Mouse (Mus musculus) urinary bladder, postnatal 10 days (tissue): Measurements from ENCODE around the gene Fars2.

Experiments used
- DNase-seq: peaks from one replicate; pipeline ENCODE4 v3.0.0; 2022; ENCODE audit warnings: low spot score

Fars2 gene

DNA sequence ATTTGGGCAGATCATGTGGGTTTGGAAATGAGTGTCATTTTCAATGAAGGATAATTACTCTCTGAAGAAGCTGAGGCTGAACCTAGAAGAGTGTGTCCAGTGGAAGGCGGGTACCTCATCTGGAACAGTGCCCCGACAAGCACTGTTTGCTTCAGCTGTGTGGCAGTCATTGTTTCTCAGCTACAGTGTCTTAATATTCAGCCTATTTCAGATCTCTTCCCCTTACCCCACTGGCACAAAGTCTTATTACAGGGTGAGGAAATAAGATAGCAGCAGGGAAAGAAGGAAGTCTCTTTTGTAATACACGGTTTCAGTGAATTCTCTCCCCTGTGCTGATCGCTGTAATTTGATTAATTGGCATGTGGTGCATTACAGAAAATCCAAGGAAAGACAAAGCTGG is 101.1 kb downstream of the Fars2 start:
- DNase-seq = no peak

DNA sequence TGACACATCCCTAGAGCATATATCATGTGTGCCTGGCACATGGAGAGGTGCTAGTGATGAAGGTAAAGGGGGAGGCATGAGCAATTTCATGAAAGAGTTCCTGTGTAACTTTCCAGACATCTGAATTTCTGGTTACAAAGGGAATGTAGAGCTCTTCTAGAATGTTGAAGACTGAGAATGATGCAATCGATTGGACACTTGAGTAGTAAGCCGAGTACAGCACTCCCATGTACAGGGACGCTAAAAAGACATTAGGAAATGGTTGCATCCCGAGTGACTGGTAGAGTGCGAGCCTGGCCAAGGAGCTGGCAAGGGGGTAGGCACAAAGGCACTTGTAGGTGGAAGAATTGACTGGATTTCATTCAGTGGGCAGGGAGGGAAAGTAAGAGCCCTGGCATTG is 102.3 kb downstream of the Fars2 start:
- DNase-seq = no peak

DNA sequence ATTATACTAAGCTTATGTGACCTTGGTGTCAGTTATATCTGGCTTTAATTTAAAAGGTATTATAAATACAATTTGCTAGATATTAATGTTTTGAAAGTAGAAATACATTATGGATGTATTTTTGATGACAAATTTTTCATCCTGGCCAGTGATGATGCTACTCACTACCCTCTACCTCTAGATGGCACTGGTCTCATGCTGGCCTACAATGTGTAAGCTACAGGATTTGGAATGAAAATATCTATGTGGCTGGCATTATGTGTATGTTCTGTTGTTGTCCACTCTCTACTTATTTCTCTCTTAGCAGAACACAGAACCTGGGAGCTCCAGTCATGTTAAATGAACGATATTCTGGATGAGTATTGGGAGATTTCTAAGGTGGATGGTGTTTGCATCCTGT is 104.7 kb downstream of the Fars2 start:
- DNase-seq = no peak

DNA sequence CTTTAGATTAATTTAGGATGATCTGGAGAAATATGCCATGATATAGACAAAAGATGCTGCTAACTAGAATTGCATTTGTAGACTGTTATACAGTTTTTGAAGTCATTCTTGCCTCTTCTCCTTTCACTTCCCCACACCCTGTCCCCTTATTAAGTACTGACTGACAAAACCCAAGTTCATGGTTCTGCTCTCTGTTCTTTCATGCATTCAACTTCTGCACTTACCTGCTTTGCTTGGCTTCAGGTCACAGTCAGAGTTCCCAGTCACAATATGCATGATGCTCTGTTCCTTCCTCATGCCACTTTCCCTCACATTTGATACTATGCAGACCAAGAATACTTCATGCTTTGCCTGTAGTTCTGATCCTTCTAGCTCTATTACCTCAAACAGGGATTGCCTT is 105.5 kb downstream of the Fars2 start:
- no peak for DNase-seq

DNA sequence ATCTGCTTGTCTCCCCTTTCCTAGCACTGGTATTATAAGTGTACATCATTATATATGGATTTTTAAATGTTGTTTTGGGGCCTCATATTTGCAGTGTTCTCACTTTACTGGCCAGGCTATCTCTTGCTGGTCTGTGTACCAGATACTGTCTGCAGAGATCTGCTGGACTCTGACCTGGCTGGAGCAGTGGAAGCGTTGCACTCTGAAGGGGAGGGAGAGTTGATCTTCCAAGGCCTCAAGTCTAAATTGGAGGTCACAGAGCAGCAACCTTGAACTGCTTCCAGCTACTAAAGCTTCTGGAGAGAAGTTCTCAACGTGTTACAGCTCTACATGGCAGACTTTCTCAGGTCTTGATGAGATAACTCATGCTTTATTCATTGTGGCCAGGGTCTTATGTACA is 107.2 kb downstream of the Fars2 start:
- DNase-seq = no peak

DNA sequence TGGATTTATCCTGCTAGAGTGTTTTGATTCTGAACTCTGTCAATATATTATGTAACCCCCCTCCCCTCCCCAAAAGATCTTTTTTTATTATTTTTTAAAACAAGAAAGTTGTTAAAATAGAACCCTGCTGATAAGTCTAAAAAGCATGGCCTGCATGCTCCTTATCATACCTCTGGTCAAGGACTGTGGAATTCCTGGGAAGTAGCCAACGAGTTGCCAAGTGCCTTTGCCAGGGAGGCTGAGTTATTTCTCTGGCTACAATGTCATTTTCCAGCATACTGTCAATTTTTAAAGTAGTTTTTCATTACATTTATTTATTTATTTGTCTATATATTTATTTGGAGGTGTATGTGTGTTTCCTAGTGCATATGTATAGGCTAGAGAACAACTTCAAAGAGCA is 125.0 kb downstream of the Fars2 start:
- DNase-seq = no peak

GRCm38 (mm10) chr13:36253936-36254335 is 136.7 kb downstream of the Fars2 start:
- DNase-seq = no peak

- no peak for DNase-seq
Measured at GRCm38 (mm10) chr13:36257213-36257612, 140.0 kb downstream of the Fars2 start.

DNA sequence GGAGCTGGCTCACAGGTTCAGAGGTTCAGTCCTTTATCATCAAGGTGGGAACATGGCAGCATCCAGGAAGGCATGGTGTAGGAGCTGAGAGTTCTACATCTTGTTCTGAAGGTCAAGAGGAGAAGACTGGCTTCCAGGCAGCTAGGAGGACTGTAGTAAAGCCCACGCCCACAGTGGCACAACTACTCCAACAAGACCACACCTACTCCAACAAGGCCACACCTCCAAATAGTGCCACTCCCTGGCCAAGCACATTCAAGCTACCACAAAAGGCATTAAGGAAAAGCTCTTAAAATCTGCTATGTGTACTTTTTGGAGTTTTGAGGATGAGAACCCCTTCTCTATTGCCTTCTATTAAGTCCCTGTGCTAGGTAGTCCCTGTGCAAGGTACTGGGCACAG is 142.5 kb downstream of the Fars2 start:
- no peak for DNase-seq

- no peak for DNase-seq
Measured at GRCm38 (mm10) chr13:36261299-36261698, 144.1 kb downstream of the Fars2 start.

- no peak for DNase-seq
Measured at GRCm38 (mm10) chr13:36263240-36264095, 146.3 kb downstream of the Fars2 start.

- DNase-seq = no peak
Measured at GRCm38 (mm10) chr13:36264391-36264790, 147.2 kb downstream of the Fars2 start.

- no peak for DNase-seq
Measured at GRCm38 (mm10) chr13:36265342-36265744, 148.1 kb downstream of the Fars2 start.

- no peak for DNase-seq
Measured at GRCm38 (mm10) chr13:36267399-36267798, 150.2 kb downstream of the Fars2 start.

GRCm38 (mm10) chr13:36270867-36271266 is 153.7 kb downstream of the Fars2 start:
- no peak for DNase-seq

DNA sequence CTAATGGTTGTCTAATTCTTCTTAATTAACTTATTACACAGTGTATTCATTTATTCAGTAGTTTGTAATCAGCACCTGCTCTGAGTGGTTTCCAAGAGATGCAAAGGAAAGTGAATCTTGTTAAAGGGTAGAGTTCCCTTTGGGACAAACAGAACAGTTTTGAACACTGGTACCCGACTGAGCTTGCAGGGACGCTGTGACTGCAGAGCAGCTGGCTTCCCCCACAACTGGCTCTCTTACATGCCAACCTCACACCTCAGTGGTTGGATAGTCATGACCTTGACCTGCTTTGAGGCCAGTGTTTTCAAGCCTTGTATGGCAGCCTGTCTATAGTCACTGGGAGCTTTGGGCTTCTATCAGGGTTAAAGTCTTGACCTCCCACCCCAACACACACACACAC is 156.3 kb downstream of the Fars2 start:
- DNase-seq = no peak

DNA sequence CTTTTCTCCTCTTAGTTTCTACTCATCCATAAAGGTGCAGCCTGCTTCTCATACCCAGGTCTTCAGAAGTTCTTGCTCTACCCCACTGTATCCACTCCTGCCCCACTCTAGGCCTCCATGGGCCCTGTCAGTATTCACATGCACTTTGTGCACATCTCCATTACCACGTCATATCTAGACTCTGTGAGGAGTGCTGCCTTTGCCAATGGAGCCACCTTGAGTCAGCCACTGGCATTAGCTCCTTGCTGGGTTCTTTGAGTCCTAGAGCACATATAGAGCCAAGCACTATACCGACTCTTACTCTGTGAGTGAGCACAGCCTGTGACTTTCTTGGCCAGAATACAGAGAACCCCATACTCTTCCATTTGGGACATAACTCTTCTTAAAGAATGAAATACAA is 159.0 kb downstream of the Fars2 start:
- DNase-seq = no peak

- DNase-seq = no peak
Measured at GRCm38 (mm10) chr13:36282018-36282417, 164.8 kb downstream of the Fars2 start.

- DNase-seq = no peak
Measured at GRCm38 (mm10) chr13:36282785-36283544, 165.8 kb downstream of the Fars2 start.

GRCm38 (mm10) chr13:36283545-36284067 is 166.4 kb downstream of the Fars2 start:
- DNase-seq = no peak

DNA sequence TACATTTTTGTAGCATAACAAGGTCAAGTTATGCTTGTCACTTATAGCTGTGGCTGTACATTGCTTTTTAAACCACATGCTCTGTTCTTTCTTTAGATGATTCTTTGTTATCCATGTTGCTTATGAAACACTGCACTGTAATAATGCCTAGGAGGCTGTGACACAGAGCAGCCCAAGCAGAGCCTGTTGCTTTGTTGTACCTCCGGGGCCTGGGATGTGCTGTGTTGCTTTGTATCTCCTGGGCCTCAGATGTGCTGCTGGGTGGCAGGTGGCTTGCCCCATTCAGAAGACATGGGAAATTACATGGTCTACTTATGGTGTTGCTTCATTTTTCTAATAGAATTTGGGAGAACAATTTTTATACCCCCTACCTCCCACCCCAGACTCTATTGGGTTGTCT is 166.9 kb downstream of the Fars2 start:
- DNase-seq = no peak

- DNase-seq = no peak
Measured at GRCm38 (mm10) chr13:36285235-36285634, 168.0 kb downstream of the Fars2 start.

GRCm38 (mm10) chr13:36293511-36293910 is 176.3 kb downstream of the Fars2 start:
- no peak for DNase-seq
